Mouse (Mus musculus) heart, embryonic 14.5 days (tissue): Measurements from ENCODE around the gene Cdkn1a. TPM values are rescaled to one million over a fixed set of nuclear protein-coding genes. Genes with fewer than 3 reads are reported as not detected.

Experiments
- ATAC-seq: fragments of 200-750 bp; cut with Nextera tagmentation; 2 replicates; pipeline ENCODE4 v1.8.0; 2017; ENCODE audit warnings: low read depth, moderate TSS enrichment; ENCODE audit not compliant: insufficient number of reproducible peaks, insufficient read depth, low FRiP score
- H3K27ac ChIP-seq, 2 experiments: fragments of 200-500 bp in 1 of 2; fragments of 300-500 bp in 1 of 2; sonication (generic) in 1 of 2; replicated peaks in 1 of 2; 2 replicates each; pipeline ENCODE4 v1.5.1; 2012 to 2014; ENCODE audit warnings: low read depth in 2 of 2, low read length in 2 of 2, control low read depth in 1 of 2, mild to moderate bottlenecking in 1 of 2, mixed read lengths in 1 of 2; ENCODE audit not compliant: control insufficient read depth in 1 of 2, insufficient read depth in 1 of 2
- H3K27me3 ChIP-seq: fragments of 300-500 bp; sonication (generic); 2 replicates; pipeline ENCODE4 v1.6.1; 2014; ENCODE audit warnings: mild to moderate bottlenecking, low read length, control low read depth; ENCODE audit not compliant: control insufficient read depth, insufficient read depth
- H3K36me3 ChIP-seq: fragments of 300-500 bp; sonication (generic); 2 replicates; pipeline ENCODE4 v1.6.1; 2014; ENCODE audit warnings: mild to moderate bottlenecking, control low read depth, low read length, mixed read lengths; ENCODE audit not compliant: control insufficient read depth, insufficient read depth
- H3K4me1 ChIP-seq, 2 experiments: fragments of 200-500 bp in 1 of 2; fragments of 300-500 bp in 1 of 2; sonication (generic) in 1 of 2; 2 replicates each; pipeline ENCODE4 v1.6.1; 2012 to 2014; ENCODE audit warnings: low read length in 2 of 2, control low read depth in 1 of 2, mixed read lengths in 1 of 2; ENCODE audit not compliant: control insufficient read depth in 2 of 2, insufficient read depth in 2 of 2
- H3K4me2 ChIP-seq: fragments of 300-500 bp; sonication (generic); 2 replicates; pipeline ENCODE4 v1.6.1; 2014; ENCODE audit warnings: mild to moderate bottlenecking, low read length
- H3K4me3 ChIP-seq, 2 experiments: fragments of 200-500 bp in 1 of 2; fragments of 300-500 bp in 1 of 2; sonication (generic) in 1 of 2; 2 replicates each; pipeline ENCODE4 v1.5.1; 2012 to 2014; ENCODE audit warnings: low read length in 2 of 2, mild to moderate bottlenecking in 2 of 2, control low read depth in 1 of 2, low read depth in 1 of 2, moderate library complexity in 1 of 2; ENCODE audit not compliant: control insufficient read depth in 1 of 2, insufficient read depth in 1 of 2
- H3K9ac ChIP-seq: fragments of 300-500 bp; sonication (generic); 2 replicates; pipeline ENCODE4 v1.6.1; 2014; ENCODE audit warnings: mild to moderate bottlenecking, low read length
- H3K9me3 ChIP-seq: fragments of 300-500 bp; sonication (generic); 2 replicates; pipeline ENCODE4 v1.6.1; 2016; ENCODE audit warnings: low read length, control low read depth; ENCODE audit not compliant: control insufficient read depth
- WGBS: fragments of 180-500 bp; shearing (Covaris S2); extraction: QIAGEN DNeasy Blood & Tissue Kit; methylation state at CpG from one replicate; pipeline ENCODE4 v1.1.7; 2014; 5-methylcytosine and 5-hydroxymethylcytosine counted together
- polyA plus RNA-seq: library from polyadenylated mRNA; unstranded; fragments of >200 nt; fragmentation: Nextera tagmentation; extraction: Ambion mirVana; gene quantifications from 2 replicates; pipeline ENCODE4 v1.2.1, GENCODE M21; 2014

Cdkn1a gene
- polyA plus RNA-seq, 1 experiment from 2014 or later, result 51.7 TPM

GRCm38 (mm10) chr17:29123578-29124174, 32.9 kb downstream of the Cdkn1a start:
- ATAC-seq, result no peak
- Histone ChIP-seq H3K27me3 (no peaks in the 10 kb centered on the region), H3K4me3 (no peak overlapping the region), H3K27ac (no peak overlapping the region), H3K9ac (no peak overlapping the region), H3K4me2 (no peak overlapping the region), H3K9me3 (no peaks in the 10 kb centered on the region), H3K36me3 (no peaks in the 10 kb centered on the region), H3K4me1 (0 out of 4 replicates have a peak, but pooled peaks cover 0 to 5% of the 10 kb centered on the region in 2 experiments)
- 58% methylated on average over 6 of the region's 6 CpGs for WGBS

- Histone ChIP-seq H3K9me3 (no peaks in the 10 kb centered on the region), H3K27ac (no peak overlapping the region), H3K4me3 (no peak overlapping the region), H3K36me3 (no peaks in the 10 kb centered on the region), H3K27me3 (no peaks in the 10 kb centered on the region), H3K4me2 (no peak overlapping the region), H3K9ac (no peak overlapping the region), H3K4me1 (0 out of 4 replicates have a peak, but pooled peaks cover 0 to 5% of the 10 kb centered on the region in 2 experiments)
- 86% methylated on average over 3 of the region's 3 CpGs for WGBS
- ATAC-seq, result no peak
Observed at GRCm38 (mm10) chr17:29126561-29126960, 35.8 kb downstream of the Cdkn1a start.

- no peaks in the 10 kb centered on the region for H3K27me3 ChIP-seq
- H3K9ac ChIP-seq, result no peak overlapping the region
- no peak overlapping the region for H3K4me3 ChIP-seq
- 66% methylated on average over 5 of the region's 5 CpGs for WGBS
- no peak overlapping the region for H3K27ac ChIP-seq
- no peaks in the 10 kb centered on the region for H3K4me1 ChIP-seq
- no peaks in the 10 kb centered on the region for H3K9me3 ChIP-seq
- no peaks in the 10 kb centered on the region for H3K36me3 ChIP-seq
- no peak overlapping the region for H3K4me2 ChIP-seq
- ATAC-seq, result no peak
Observed at GRCm38 (mm10) chr17:29129341-29129740, 38.6 kb downstream of the Cdkn1a start.

- Histone ChIP-seq H3K27ac (no peak overlapping the region), H3K4me1 (no peaks in the 10 kb centered on the region; a peak in 1 of 4 replicates), H3K36me3 (no peaks in the 10 kb centered on the region), H3K9me3 (no peaks in the 10 kb centered on the region), H3K4me2 (no peak overlapping the region), H3K9ac (no peak overlapping the region), H3K27me3 (no peaks in the 10 kb centered on the region), H3K4me3 (no peak overlapping the region)
- no peak for ATAC-seq
- WGBS, result 51% methylated on average over 5 of the region's 5 CpGs
Observed at GRCm38 (mm10) chr17:29135066-29135465, 44.3 kb downstream of the Cdkn1a start.

GRCm38 (mm10) chr17:29136236-29136635, 45.5 kb downstream of the Cdkn1a start:
- no peak for ATAC-seq
- no peak overlapping the region for H3K9ac ChIP-seq
- H3K4me1 ChIP-seq, result no peaks in the 10 kb centered on the region; a peak in 1 of 4 replicates
- no peak overlapping the region for H3K27ac ChIP-seq
- H3K27me3 ChIP-seq, result no peaks in the 10 kb centered on the region
- WGBS, result 68% methylated on average over 6 of the region's 6 CpGs
- H3K9me3 ChIP-seq, result no peaks in the 10 kb centered on the region
- H3K36me3 ChIP-seq, result no peaks in the 10 kb centered on the region
- no peak overlapping the region for H3K4me2 ChIP-seq
- H3K4me3 ChIP-seq, result no peak overlapping the region

- Histone ChIP-seq H3K4me2 (no peak overlapping the region), H3K9me3 (no peaks in the 10 kb centered on the region), H3K4me3 (no peak overlapping the region), H3K27me3 (no peaks in the 10 kb centered on the region), H3K36me3 (no peaks in the 10 kb centered on the region), H3K27ac (no peak overlapping the region), H3K9ac (no peak overlapping the region), H3K4me1 (no peaks in the 10 kb centered on the region; a peak in 1 of 4 replicates)
- ATAC-seq, result no peak
- WGBS, result 72% methylated on average over 7 of the region's 7 CpGs
Observed at GRCm38 (mm10) chr17:29137906-29138305, 47.1 kb downstream of the Cdkn1a start.

GRCm38 (mm10) chr17:29141577-29141976, 50.8 kb downstream of the Cdkn1a start:
- no peak overlapping the region for H3K27ac ChIP-seq

GRCm38 (mm10) chr17:29143266-29143665, 52.5 kb downstream of the Cdkn1a start:
- no peak overlapping the region for H3K27ac ChIP-seq
- no peak overlapping the region for H3K4me3 ChIP-seq
- no peaks in the 10 kb centered on the region for H3K27me3 ChIP-seq
- H3K4me2 ChIP-seq, result no peak overlapping the region
- H3K4me1 ChIP-seq, result peaks cover 7 to 10% of the 10 kb centered on the region in 2 experiments; a peak in 3 of 4 replicates
- no peak for ATAC-seq
- H3K9ac ChIP-seq, result no peak overlapping the region
- no peaks in the 10 kb centered on the region for H3K9me3 ChIP-seq
- WGBS, result 78% methylated on average over 8 of the region's 8 CpGs
- no peaks in the 10 kb centered on the region for H3K36me3 ChIP-seq

More at GRCm38 (mm10) chr17:29141577-29141976, 50.8 kb downstream of the Cdkn1a start:
- WGBS, result 78% methylated on average over 3 of the region's 3 CpGs
- H3K9me3 ChIP-seq, result no peaks in the 10 kb centered on the region
- H3K9ac ChIP-seq, result no peak overlapping the region
- no peaks in the 10 kb centered on the region for H3K36me3 ChIP-seq
- H3K4me2 ChIP-seq, result no peak overlapping the region
- H3K4me1 ChIP-seq, result peaks cover 0 to 2% of the 10 kb centered on the region in 2 experiments; a peak in 1 of 4 replicates
- H3K4me3 ChIP-seq, result no peak overlapping the region
- no peaks in the 10 kb centered on the region for H3K27me3 ChIP-seq
- no peak for ATAC-seq
